Mouse (Mus musculus) layer of hippocampus, adult 9-11 months (tissue): ENCODE measurements around the gene Nmt2.

Experiments used
- DNase-seq: peaks from one replicate; pipeline ENCODE4 v3.0.0; 2022

Gene Nmt2

GRCm38 (mm10) chr2:3283602-3284472 is at the start of gene Nmt2:
Gene Nmt2, plus strand, starts transcription at chr2:3284212.
- peak; percentile 100 for DNase-seq

- DNase-seq = no peak
Observed at GRCm38 (mm10) chr2:3239255-3239654, 44.8 kb upstream of the Nmt2 start.

- DNase-seq = no peak
Observed at GRCm38 (mm10) chr2:3244251-3244650, 39.8 kb upstream of the Nmt2 start.

DNA sequence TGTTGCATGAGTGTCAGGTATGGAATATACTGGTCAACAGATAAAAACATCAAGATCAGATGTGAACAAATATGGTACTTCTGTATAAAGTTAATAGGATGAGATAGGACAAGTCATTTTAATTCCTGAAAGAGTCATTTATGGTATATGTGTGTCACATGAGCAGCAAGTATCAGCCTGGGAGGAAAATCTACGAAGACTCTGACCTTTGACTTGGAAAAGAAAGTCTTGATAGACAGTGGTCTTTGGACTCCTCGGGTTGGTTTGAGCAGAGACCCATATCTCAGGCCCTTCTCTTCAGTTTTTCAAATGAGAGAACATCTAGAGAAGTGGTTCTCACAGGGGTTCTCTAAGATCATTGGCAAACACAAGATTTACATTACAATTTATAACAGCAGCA is 32.7 kb upstream of the Nmt2 start:
- no peak for DNase-seq

DNA sequence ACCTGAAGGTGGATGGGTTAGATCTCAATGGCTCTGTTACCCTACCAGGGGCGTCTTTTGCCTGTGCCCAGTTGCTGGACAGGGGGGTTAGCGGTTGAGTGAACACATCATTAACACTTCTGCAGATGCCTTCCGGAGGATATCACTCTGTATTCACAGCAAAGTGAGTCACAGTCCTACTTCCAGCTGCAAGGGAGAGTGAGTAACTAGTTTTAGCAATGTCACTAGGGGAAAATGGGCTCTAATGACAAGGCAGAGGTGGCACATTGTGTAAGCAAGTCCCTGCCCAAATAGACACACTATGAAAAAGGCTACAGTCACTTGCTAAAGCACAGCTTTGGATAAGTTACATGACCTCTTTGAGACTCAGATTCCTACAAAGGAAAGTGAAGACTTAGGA is 17.5 kb upstream of the Nmt2 start:
- no peak for DNase-seq

DNA sequence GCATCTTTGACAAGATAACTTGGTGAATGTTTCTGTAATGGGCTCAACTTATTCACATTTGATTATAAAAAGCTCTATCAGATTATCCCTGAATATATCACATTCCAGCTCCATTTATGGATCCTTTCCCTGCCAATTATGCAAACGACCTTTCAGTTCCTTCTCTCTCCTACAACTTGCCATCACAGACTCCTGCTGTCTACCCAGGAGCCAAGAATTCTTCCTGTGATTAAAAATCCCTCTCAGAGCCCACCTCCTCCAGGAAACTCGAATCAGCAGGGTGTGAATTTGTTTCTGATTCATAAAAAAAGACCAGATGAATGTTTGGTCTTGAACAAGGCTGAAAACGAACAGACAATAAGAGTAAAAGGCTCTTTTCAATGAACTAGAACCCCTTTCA is 16.1 kb upstream of the Nmt2 start:
- DNase-seq = no peak

DNA sequence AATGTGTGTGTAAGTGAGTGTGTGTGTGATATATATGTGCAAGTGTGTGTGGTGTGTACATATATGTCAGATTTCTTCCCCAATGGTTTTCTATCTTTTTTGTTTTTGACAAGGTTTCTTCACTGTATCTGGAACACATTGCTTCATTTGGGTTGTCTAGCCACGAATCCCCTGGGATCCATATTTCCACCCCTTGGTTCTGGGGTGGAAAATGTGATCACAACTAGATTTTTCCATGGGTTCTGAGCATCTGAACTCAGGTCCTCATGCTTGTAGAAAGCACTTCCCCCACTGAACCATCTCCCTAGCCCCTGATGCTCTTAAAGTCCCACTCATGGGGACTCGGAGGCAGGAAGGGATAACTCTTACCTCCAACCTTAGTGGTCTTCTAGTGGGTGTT is 10.7 kb upstream of the Nmt2 start:
- no peak for DNase-seq

DNA sequence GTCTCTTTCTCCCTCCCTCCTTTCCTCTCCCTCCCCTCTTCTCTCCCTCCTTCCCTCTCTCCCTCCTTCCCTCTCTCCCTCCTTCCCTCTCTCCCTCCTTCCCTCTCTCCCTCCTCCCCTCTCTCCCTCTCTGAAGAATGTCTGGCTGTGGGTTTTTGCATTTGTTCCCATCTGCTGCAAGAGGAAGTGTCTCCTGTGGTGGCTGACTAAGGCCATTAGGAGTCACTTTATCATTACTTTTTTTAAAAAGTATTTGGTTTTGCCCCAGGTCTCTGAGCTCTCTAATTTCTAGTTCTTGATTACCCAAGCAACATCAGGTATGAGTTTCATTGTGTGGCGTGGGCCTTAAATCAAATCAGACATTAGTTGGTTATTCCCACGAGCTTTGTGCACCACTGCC is 7.9 kb upstream of the Nmt2 start:
- DNase-seq = no peak

- DNase-seq = no peak
Observed at GRCm38 (mm10) chr2:3277502-3277901, 6.5 kb upstream of the Nmt2 start.

- no peak for DNase-seq
Observed at GRCm38 (mm10) chr2:3281311-3281710, 2.7 kb upstream of the Nmt2 start.

DNA sequence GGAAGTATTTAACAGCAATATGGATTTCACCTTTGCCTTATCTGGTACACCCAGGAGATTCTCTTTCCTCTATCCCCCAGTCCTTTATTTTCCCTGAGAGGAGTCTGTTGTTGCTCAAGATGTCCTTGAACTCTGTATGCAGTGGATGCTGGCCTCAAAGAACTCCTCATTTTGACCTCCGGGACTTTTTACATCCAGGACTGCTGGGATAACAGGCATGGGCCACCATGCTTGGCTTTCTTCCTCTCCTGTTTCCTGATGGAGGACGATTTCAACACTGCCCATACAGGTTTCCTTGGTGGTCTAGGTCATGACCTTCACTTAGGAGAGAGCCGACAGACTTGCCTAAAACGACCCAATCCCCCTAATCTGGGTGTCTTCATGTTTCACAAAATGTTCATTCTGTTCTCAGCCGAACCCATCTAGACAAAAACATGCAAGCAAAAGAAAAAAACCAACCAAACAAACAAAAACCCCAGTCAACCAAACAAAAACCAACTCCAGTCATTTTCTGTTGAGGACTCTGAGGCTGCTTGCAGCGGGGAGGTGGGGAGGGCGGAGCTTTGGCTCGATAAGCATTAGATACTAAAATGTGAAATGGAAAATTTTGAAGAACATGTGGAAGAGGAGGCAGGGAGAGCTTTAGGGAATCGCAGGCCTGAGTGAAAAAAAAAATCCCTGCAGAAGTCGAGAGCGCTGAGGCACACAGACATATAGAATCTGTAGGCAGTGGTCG is 978 bp upstream of the Nmt2 start:
- DNase-seq = peak; percentile 14

GRCm38 (mm10) chr2:3284473-3285180 is 615 bp downstream of the Nmt2 start:
- peak; percentile 20 for DNase-seq

- DNase-seq = no peak
Observed at GRCm38 (mm10) chr2:3285181-3285530, 1.1 kb downstream of the Nmt2 start.

DNA sequence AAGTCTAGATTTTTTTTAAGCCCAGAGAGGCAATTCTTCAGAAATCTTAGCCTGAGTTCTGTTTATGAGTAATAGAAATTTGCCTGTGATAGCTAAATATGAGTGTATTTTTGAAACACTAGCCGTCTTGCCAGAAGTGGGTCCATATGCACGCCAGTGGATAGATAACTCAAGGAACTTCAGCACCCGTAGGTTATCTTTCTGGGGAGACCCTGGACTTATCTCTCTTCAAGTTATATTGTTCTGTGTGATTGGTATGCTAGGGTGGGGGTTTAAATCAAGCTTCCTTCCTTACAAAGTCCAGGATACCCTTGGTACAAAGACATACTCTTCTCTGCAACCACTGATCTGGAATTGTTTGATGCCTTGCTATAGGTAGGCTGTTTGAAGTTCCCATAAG is 1.7 kb downstream of the Nmt2 start:
- DNase-seq = no peak

GRCm38 (mm10) chr2:3286243-3286642 is 2.2 kb downstream of the Nmt2 start:
- no peak for DNase-seq

GRCm38 (mm10) chr2:3289581-3289980 is 5.6 kb downstream of the Nmt2 start:
- DNase-seq = no peak

GRCm38 (mm10) chr2:3292170-3292569 is 8.2 kb downstream of the Nmt2 start:
- DNase-seq = no peak

- no peak for DNase-seq
Observed at GRCm38 (mm10) chr2:3295826-3296225, 11.8 kb downstream of the Nmt2 start.

DNA sequence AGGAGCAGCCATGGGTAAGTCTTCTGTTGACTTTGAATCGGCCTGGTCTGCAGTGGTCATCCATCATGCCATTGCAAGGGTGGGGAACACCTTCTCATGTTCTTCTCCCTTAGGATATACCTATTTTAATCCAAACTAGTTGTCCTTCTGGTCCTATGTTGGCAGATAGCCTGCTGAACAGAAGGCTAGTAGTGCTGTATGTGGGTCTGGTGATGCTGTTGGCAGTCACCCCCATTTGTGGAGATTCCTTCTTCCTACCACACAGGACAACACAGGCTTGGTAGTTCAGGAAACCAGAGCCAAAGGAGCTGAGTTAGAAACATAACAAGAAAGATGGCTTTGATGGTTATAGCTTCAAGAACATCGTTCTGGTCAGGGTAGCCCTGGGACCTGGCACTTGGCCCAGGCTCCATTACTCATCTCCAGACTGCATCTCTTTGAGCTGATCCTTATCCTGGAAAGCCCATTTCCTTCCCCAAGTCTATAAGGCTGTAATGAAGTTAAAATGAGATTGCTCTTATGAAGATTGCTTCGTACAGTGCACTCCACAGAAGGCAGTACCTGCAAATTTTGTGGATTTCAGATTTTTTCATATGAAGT is 21.5 kb downstream of the Nmt2 start:
- DNase-seq = peak; percentile 59

- no peak for DNase-seq
Observed at GRCm38 (mm10) chr2:3323132-3323531, 39.1 kb downstream of the Nmt2 start.

DNA sequence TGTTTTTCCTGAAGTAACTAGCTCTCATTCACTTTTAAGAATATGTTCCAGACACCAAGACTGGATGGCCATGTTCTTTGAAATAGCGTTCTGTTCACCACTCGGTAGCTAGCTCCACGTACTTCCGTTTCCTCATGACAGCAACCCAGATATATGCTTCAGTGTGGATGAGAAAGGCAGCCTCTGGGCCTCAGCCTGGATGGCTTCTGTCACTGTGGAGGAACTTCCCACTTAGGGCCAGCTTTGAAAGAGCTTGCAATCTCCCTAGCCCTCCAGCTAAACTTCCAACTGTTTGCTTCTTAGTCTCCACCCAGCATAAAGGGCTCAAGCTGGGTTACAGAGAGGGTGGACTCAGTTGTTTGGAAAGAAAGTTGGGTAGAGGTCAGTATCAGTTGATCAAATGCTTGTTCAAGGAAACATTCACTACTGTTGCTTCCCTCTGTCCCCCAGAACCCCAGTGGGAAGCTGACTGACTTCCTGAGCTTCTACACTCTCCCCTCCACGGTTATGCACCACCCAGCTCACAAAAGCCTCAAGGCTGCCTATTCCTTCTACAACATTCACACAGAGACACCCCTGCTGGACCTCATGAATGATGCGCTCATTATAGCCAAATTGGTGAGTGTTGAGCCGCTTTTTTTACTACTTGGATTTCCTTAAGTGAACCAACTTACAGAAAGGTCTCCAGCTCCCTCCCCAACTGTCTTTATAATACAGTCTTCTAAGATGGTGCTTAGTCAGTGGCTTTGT is 40.5 kb downstream of the Nmt2 start:
- no peak for DNase-seq

GRCm38 (mm10) chr2:3326547-3326946 is 42.5 kb downstream of the Nmt2 start:
- DNase-seq = no peak

GRCm38 (mm10) chr2:3327351-3327750 is 43.3 kb downstream of the Nmt2 start:
- DNase-seq = no peak
